Mouse (Mus musculus) neural tube, embryonic 15.5 days (tissue): Measurements from ENCODE around the gene Sik2. TPM values are rescaled to one million over a fixed set of nuclear protein-coding genes. Genes with fewer than 3 reads are reported as not detected.

Experiments used
- ATAC-seq: fragments of 200-750 bp; cut with Nextera tagmentation; 2 replicates; pipeline ENCODE4 v1.8.0; 2017; ENCODE audit warnings: mild to moderate bottlenecking, moderate TSS enrichment, moderate library complexity; ENCODE audit not compliant: low FRiP score
- H3K27ac ChIP-seq: fragments of 300-500 bp; sonication (generic); replicated peaks from 2 replicates; pipeline ENCODE4 v1.5.1; 2015; ENCODE audit warnings: mild to moderate bottlenecking, inconsistent platforms
- H3K27me3 ChIP-seq: fragments of 300-500 bp; sonication (generic); replicated peaks from 2 replicates; pipeline ENCODE4 v1.6.1; 2015; ENCODE audit warnings: inconsistent platforms
- H3K36me3 ChIP-seq: fragments of 300-500 bp; sonication (generic); 2 replicates; pipeline ENCODE4 v1.6.1; 2015; ENCODE audit warnings: inconsistent platforms
- H3K4me1 ChIP-seq: fragments of 300-500 bp; sonication (generic); 2 replicates; pipeline ENCODE4 v1.6.1; 2015; ENCODE audit warnings: inconsistent platforms
- H3K4me2 ChIP-seq: fragments of 300-500 bp; sonication (generic); 2 replicates; pipeline ENCODE4 v1.6.1; 2015; ENCODE audit warnings: inconsistent platforms, mild to moderate bottlenecking, moderate library complexity
- H3K4me3 ChIP-seq: fragments of 300-500 bp; sonication (generic); replicated peaks from 2 replicates; pipeline ENCODE4 v1.5.1; 2015; ENCODE audit warnings: mild to moderate bottlenecking, inconsistent platforms
- H3K9ac ChIP-seq: fragments of 300-500 bp; sonication (generic); replicated peaks from 2 replicates; pipeline ENCODE4 v1.6.1; 2015; ENCODE audit warnings: mild to moderate bottlenecking, inconsistent platforms
- H3K9me3 ChIP-seq: fragments of 300-500 bp; sonication (generic); replicated peaks from 2 replicates; pipeline ENCODE4 v1.6.1; 2016; ENCODE audit warnings: inconsistent platforms
- WGBS: fragments of 180-500 bp; shearing (Covaris S2); methylation state at CpG from one replicate; pipeline ENCODE4 v1.1.7; 2015; ENCODE audit warnings: mixed read lengths; 5-methylcytosine and 5-hydroxymethylcytosine counted together
- polyA plus RNA-seq: library from polyadenylated mRNA; unstranded; fragments of >200 nt; fragmentation: Nextera tagmentation; extraction: Ambion mirVana; gene quantifications from 2 replicates; pipeline ENCODE4 v1.2.1, GENCODE M21; 2015

The Sik2 gene
- polyA plus RNA-seq, 1 experiment from 2014 or later = 14.9 TPM

- no peaks in the 10 kb centered on the region for H3K4me1 ChIP-seq
- WGBS = 90% methylated on average over 3 of the region's 3 CpGs
- H3K27me3 ChIP-seq = no peaks in the 10 kb centered on the region
- ATAC-seq = no peak
- no peaks in the 10 kb centered on the region for H3K9me3 ChIP-seq
- H3K27ac ChIP-seq = no peak overlapping the region
- peaks cover 56% of the 10 kb centered on the region for H3K36me3 ChIP-seq
- H3K4me3 ChIP-seq = no peak overlapping the region
- H3K4me2 ChIP-seq = no peak overlapping the region
- no peak overlapping the region for H3K9ac ChIP-seq
These were observed 131.4 kb downstream of the Sik2 start for GRCm38 (mm10) chr9:50877431-50877830.

GRCm38 (mm10) chr9:50876287-50876686 lies 132.6 kb downstream of the Sik2 start:
- H3K4me1 ChIP-seq = no peaks in the 10 kb centered on the region
- WGBS = 98% methylated on average over 3 of the region's 3 CpGs
- H3K4me3 ChIP-seq = no peak overlapping the region
- H3K9me3 ChIP-seq = no peaks in the 10 kb centered on the region
- no peak overlapping the region for H3K27ac ChIP-seq
- no peak overlapping the region for H3K9ac ChIP-seq
- no peak for ATAC-seq
- no peaks in the 10 kb centered on the region for H3K27me3 ChIP-seq
- H3K36me3 ChIP-seq = peaks cover 49% of the 10 kb centered on the region
- no peak overlapping the region for H3K4me2 ChIP-seq

- Histone ChIP-seq H3K4me3 (no peak overlapping the region), H3K27me3 (no peaks in the 10 kb centered on the region), H3K4me1 (no peaks in the 10 kb centered on the region), H3K9me3 (no peaks in the 10 kb centered on the region), H3K36me3 (peaks cover 55% of the 10 kb centered on the region), H3K27ac (no peak overlapping the region), H3K9ac (no peak overlapping the region), H3K4me2 (no peak overlapping the region)
- ATAC-seq = no peak
- 94% methylated on average over 4 of the region's 4 CpGs for WGBS
These were observed 133.4 kb downstream of the Sik2 start for GRCm38 (mm10) chr9:50875470-50875869.

- Histone ChIP-seq H3K27me3 (no peaks in the 10 kb centered on the region), H3K4me3 (no peak overlapping the region), H3K9ac (no peak overlapping the region), H3K36me3 (peaks cover 51% of the 10 kb centered on the region), H3K9me3 (no peaks in the 10 kb centered on the region), H3K4me2 (no peak overlapping the region), H3K4me1 (no peaks in the 10 kb centered on the region), H3K27ac (no peak overlapping the region)
- 71% methylated on average over 6 of the region's 6 CpGs for WGBS
- no peak for ATAC-seq
These were observed 134.8 kb downstream of the Sik2 start for GRCm38 (mm10) chr9:50874031-50874430.

GRCm38 (mm10) chr9:50873210-50873609 lies 135.7 kb downstream of the Sik2 start:
- WGBS = 95% methylated on average over 9 of the region's 9 CpGs
- peaks cover 55% of the 10 kb centered on the region for H3K36me3 ChIP-seq

GRCm38 (mm10) chr9:50868182-50868581 lies 140.7 kb downstream of the Sik2 start:
- no peaks in the 10 kb centered on the region for H3K4me1 ChIP-seq
- ATAC-seq = no peak
- no peaks in the 10 kb centered on the region for H3K27me3 ChIP-seq
- no peaks in the 10 kb centered on the region for H3K9me3 ChIP-seq
- no peak overlapping the region for H3K4me2 ChIP-seq
- no peak overlapping the region for H3K4me3 ChIP-seq
- H3K9ac ChIP-seq = no peak overlapping the region
- H3K27ac ChIP-seq = no peak overlapping the region
- 82% methylated on average over 2 of the region's 2 CpGs for WGBS
- H3K36me3 ChIP-seq = peaks cover 69% of the 10 kb centered on the region

More at GRCm38 (mm10) chr9:50873210-50873609, 135.7 kb downstream of the Sik2 start:
- no peak for ATAC-seq
- H3K4me3 ChIP-seq = no peak overlapping the region
- H3K27me3 ChIP-seq = no peaks in the 10 kb centered on the region
- H3K4me2 ChIP-seq = no peak overlapping the region
- H3K27ac ChIP-seq = no peak overlapping the region
- no peaks in the 10 kb centered on the region for H3K4me1 ChIP-seq
- H3K9ac ChIP-seq = no peak overlapping the region
- no peaks in the 10 kb centered on the region for H3K9me3 ChIP-seq

GRCm38 (mm10) chr9:50867015-50867414 lies 141.9 kb downstream of the Sik2 start:
- H3K4me3 ChIP-seq = no peak overlapping the region
- H3K36me3 ChIP-seq = peaks cover 74% of the 10 kb centered on the region
- no peak overlapping the region for H3K27ac ChIP-seq
- H3K9me3 ChIP-seq = no peaks in the 10 kb centered on the region
- ATAC-seq = no peak
- no peak overlapping the region for H3K9ac ChIP-seq
- 95% methylated on average over 6 of the region's 6 CpGs for WGBS
- H3K4me2 ChIP-seq = no peak overlapping the region
- no peaks in the 10 kb centered on the region for H3K4me1 ChIP-seq
- no peaks in the 10 kb centered on the region for H3K27me3 ChIP-seq

- H3K27ac ChIP-seq = no peak overlapping the region
- no peaks in the 10 kb centered on the region for H3K9me3 ChIP-seq
- no peak for ATAC-seq
- H3K4me2 ChIP-seq = no peak overlapping the region
- no peaks in the 10 kb centered on the region for H3K27me3 ChIP-seq
- no peaks in the 10 kb centered on the region for H3K4me1 ChIP-seq
- no peak overlapping the region for H3K9ac ChIP-seq
- WGBS = 88% methylated on average over 8 of the region's 8 CpGs
- H3K36me3 ChIP-seq = peaks cover 82% of the 10 kb centered on the region
- H3K4me3 ChIP-seq = no peak overlapping the region
These were observed 143.1 kb downstream of the Sik2 start for GRCm38 (mm10) chr9:50865803-50866202.

- Histone ChIP-seq H3K4me2 (no peak overlapping the region), H3K4me3 (no peak overlapping the region), H3K9ac (no peak overlapping the region), H3K27ac (no peak overlapping the region), H3K27me3 (no peaks in the 10 kb centered on the region), H3K36me3 (peaks cover 82% of the 10 kb centered on the region), H3K4me1 (no peaks in the 10 kb centered on the region), H3K9me3 (no peaks in the 10 kb centered on the region)
- ATAC-seq = no peak
- 85% methylated on average over 5 of the region's 5 CpGs for WGBS
These were observed 144.0 kb downstream of the Sik2 start for GRCm38 (mm10) chr9:50864877-50865276.

- no peaks in the 10 kb centered on the region for H3K27me3 ChIP-seq
- no peak overlapping the region for H3K4me3 ChIP-seq
- no peaks in the 10 kb centered on the region for H3K4me1 ChIP-seq
- no peak overlapping the region for H3K27ac ChIP-seq
- peaks cover 83% of the 10 kb centered on the region for H3K36me3 ChIP-seq
- ATAC-seq = no peak
- no peak overlapping the region for H3K4me2 ChIP-seq
- 89% methylated on average over 4 of the region's 4 CpGs for WGBS
- H3K9me3 ChIP-seq = no peaks in the 10 kb centered on the region
- no peak overlapping the region for H3K9ac ChIP-seq
These were observed 145.0 kb downstream of the Sik2 start for GRCm38 (mm10) chr9:50863824-50864223.

GRCm38 (mm10) chr9:50861119-50861839 lies 147.6 kb downstream of the Sik2 start:
- H3K9ac ChIP-seq = no peak overlapping the region
- peaks cover 9% of the 10 kb centered on the region for H3K4me1 ChIP-seq
- H3K27ac ChIP-seq = no peak overlapping the region
- H3K4me3 ChIP-seq = no peak overlapping the region
- no peaks in the 10 kb centered on the region for H3K27me3 ChIP-seq
- H3K36me3 ChIP-seq = peaks cover 59% of the 10 kb centered on the region
- H3K9me3 ChIP-seq = no peaks in the 10 kb centered on the region
- WGBS = 92% methylated on average over 18 of the region's 18 CpGs
- no peak overlapping the region for H3K4me2 ChIP-seq
- no peak for ATAC-seq

GRCm38 (mm10) chr9:50858681-50859080 lies 150.2 kb downstream of the Sik2 start:
- Histone ChIP-seq H3K9me3 (no peaks in the 10 kb centered on the region), H3K27me3 (no peaks in the 10 kb centered on the region), H3K9ac (no peak overlapping the region), H3K4me3 (no peak overlapping the region), H3K27ac (no peak overlapping the region), H3K4me1 (peaks cover 14% of the 10 kb centered on the region), H3K4me2 (no peak overlapping the region), H3K36me3 (peaks cover 39% of the 10 kb centered on the region)
- ATAC-seq = no peak
- WGBS = 93% methylated on average over 6 of the region's 6 CpGs
